Mouse (Mus musculus) lung, adult 2 months (tissue): ENCODE results near the gene Rce1.

Source experiments
- CTCF ChIP-seq: fragments of 200-500 bp; IDR thresholded peaks from 2 replicates; pipeline ENCODE4 v1.5.1; 2011; ENCODE audit warnings: mild to moderate bottlenecking, low read length, control low read depth; ENCODE audit not compliant: insufficient read depth
- POLR2A ChIP-seq: fragments of 200-500 bp; IDR thresholded peaks from 2 replicates; pipeline ENCODE4 v1.6.1; 2011; ENCODE audit warnings: low read depth, mild to moderate bottlenecking, control low read depth, low read length, borderline replicate concordance; ENCODE audit errors: extremely low read depth

DNA sequence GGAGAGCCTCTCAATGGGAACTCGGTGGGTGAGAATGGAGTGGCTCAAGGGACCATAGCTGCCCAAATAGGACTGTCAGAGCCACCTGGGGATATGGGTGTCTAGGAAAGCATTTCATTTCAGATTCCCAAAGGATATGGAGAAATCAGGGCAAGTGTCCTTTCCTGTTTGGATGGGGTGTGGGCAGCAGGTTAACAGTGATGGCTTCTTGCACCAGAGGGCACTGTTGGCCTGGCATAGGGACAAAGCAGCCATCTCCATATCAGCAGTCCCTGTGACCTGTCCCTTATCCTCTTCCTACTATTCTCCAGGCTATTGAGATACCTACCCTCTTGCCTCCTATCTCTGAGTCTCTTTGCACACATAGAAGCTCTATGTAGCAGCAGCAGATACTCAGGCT is 36.4 kb downstream of the Rce1 start:
- peak; percentile 51; the same call in 1 of the 2 replicates for TF ChIP-seq CTCF
- no peak for TF ChIP-seq POLR2A
